Mouse (Mus musculus): ENCODE measurements around the gene Mrpl20.

Mrpl20 gene

GRCm38 (mm10) chr4:155854991-155855390 is 52.3 kb downstream of the Mrpl20 start:
- DNase-seq (ENCODE audit: low spot score): no peak

DNA sequence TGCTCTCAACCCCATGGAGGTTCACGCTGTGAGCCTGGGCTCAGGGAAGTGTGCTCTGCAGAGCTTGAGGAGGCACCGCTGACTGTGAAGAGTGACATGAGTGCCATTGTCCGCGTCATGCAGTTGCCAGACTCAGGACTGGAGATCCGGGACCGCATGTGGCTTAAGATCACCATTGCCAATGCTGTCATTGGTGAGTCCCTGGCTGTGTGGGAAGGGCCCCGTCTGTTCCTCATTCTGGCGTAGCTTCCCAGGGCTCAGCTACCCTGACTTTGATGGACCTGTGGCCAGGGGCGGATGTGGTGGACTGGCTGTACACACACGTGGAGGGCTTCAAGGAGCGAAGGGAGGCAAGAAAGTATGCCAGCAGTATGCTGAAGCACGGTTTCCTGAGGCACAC is 53.4 kb downstream of the Mrpl20 start:
- DNase-seq (ENCODE audit: low spot score): no peak

- no peak for DNase-seq (ENCODE audit: low spot score)
Measured at GRCm38 (mm10) chr4:155856881-155857280, 54.2 kb downstream of the Mrpl20 start.

- no peak for DNase-seq (ENCODE audit: low spot score)
Measured at GRCm38 (mm10) chr4:155859318-155859717, 56.6 kb downstream of the Mrpl20 start.

All from urinary bladder, postnatal 14 days (tissue).